Mouse (Mus musculus) liver, embryonic 12.5 days (tissue): ENCODE measurements around the gene Slc22a17. TPM values are rescaled to one million over a fixed set of nuclear protein-coding genes. Genes with fewer than 3 reads are reported as not detected.

Experiments
- ATAC-seq: fragments of 200-750 bp; cut with Nextera tagmentation; 2 replicates; pipeline ENCODE4 v1.8.0; 2017; ENCODE audit warnings: moderate number of reproducible peaks, mild to moderate bottlenecking, moderate library complexity
- H3K27ac ChIP-seq: fragments of 300-500 bp; sonication (generic); 2 replicates; pipeline ENCODE4 v1.5.1; 2016; ENCODE audit warnings: mild to moderate bottlenecking
- H3K27me3 ChIP-seq: fragments of 300-500 bp; sonication (generic); replicated peaks from 2 replicates; pipeline ENCODE4 v1.6.1; 2016; ENCODE audit warnings: mild to moderate bottlenecking, moderate library complexity
- H3K36me3 ChIP-seq: fragments of 300-500 bp; sonication (generic); 2 replicates; pipeline ENCODE4 v1.6.1; 2016; ENCODE audit warnings: mild to moderate bottlenecking, moderate library complexity
- H3K4me1 ChIP-seq: fragments of 300-500 bp; sonication (generic); 2 replicates; pipeline ENCODE4 v1.6.1; 2016
- H3K4me2 ChIP-seq: fragments of 300-500 bp; sonication (generic); 2 replicates; pipeline ENCODE4 v1.6.1; 2016; ENCODE audit warnings: mild to moderate bottlenecking, moderate library complexity
- H3K4me3 ChIP-seq: fragments of 300-500 bp; sonication (generic); 2 replicates; pipeline ENCODE4 v1.5.1; 2016; ENCODE audit warnings: mild to moderate bottlenecking, moderate library complexity
- H3K9ac ChIP-seq: fragments of 300-500 bp; sonication (generic); 2 replicates; pipeline ENCODE4 v1.6.1; 2016; ENCODE audit warnings: mild to moderate bottlenecking, moderate library complexity
- H3K9me3 ChIP-seq: fragments of 300-500 bp; sonication (generic); replicated peaks from 2 replicates; pipeline ENCODE4 v1.6.1; 2016; ENCODE audit warnings: mild to moderate bottlenecking, moderate library complexity
- WGBS: fragments of 180-500 bp; shearing (Covaris S2); methylation state at CpG from one replicate; pipeline ENCODE4 v1.1.7; 2016; ENCODE audit not compliant: insufficient replicate concordance; 5-methylcytosine and 5-hydroxymethylcytosine counted together
- polyA plus RNA-seq: library from polyadenylated mRNA; unstranded; fragments of >200 nt; fragmentation: Nextera tagmentation; extraction: Ambion mirVana; gene quantifications from 2 replicates; pipeline ENCODE4 v1.2.1, GENCODE M21; 2016

The Slc22a17 gene
- polyA plus RNA-seq, 1 experiment from 2014 or later, result 6.0 TPM

GRCm38 (mm10) chr14:54884022-54884712 is 28.8 kb downstream of the Slc22a17 start:
- no peaks in the 10 kb centered on the region for H3K9me3 ChIP-seq
- H3K9ac ChIP-seq, result peak overlapping the region; percentile 75
- peak overlapping the region; percentile 80 for H3K4me2 ChIP-seq
- H3K27me3 ChIP-seq, result no peaks in the 10 kb centered on the region
- 0 out of 2 replicates have a peak, but pooled peaks have one; percentile 16 for ATAC-seq
- H3K27ac ChIP-seq, result peak overlapping the region; percentile 77
- peaks cover 21% of the 10 kb centered on the region for H3K4me1 ChIP-seq
- H3K36me3 ChIP-seq, result peaks cover 6% of the 10 kb centered on the region; the same call in 1 of the 2 replicates
- 54% methylated on average over 21 of the region's 21 CpGs for WGBS
- H3K4me3 ChIP-seq, result peak overlapping the region; percentile 66

GRCm38 (mm10) chr14:54883154-54884021 is 29.5 kb downstream of the Slc22a17 start, which contains the start of the genes Bcl2l2 and Gm20521:
Gene Bcl2l2 (plus strand): TSS chr14:54883377.
Gene Gm20521 (plus strand): TSS chr14:54883441.
- H3K4me1 ChIP-seq, result peaks cover 21% of the 10 kb centered on the region
- peak within 1 kb of the TSS; percentile 75 for H3K9ac ChIP-seq
- ATAC-seq, result peak; percentile 88
- H3K27ac ChIP-seq, result peak within 1 kb of the TSS; percentile 77
- peaks cover 6% of the 10 kb centered on the region; the same call in 1 of the 2 replicates for H3K36me3 ChIP-seq
- no peaks in the 10 kb centered on the region; the same call in 1 of the 2 replicates for H3K27me3 ChIP-seq
- H3K9me3 ChIP-seq, result no peaks in the 10 kb centered on the region
- H3K4me3 ChIP-seq, result peak within 1 kb of the TSS; percentile 66
- H3K4me2 ChIP-seq, result peak within 1 kb of the TSS; percentile 80
- WGBS, result 2% methylated on average over 27 of the region's 27 CpGs

GRCm38 (mm10) chr14:54877048-54877715 is 35.8 kb downstream of the Slc22a17 start, which contains the start of gene Ppp1r3e:
Gene Ppp1r3e (minus strand): TSS chr14:54877550.
- Histone ChIP-seq H3K4me2 (peak within 1 kb of the TSS; percentile 100), H3K4me3 (peak within 1 kb of the TSS; percentile 80), H3K27ac (peak within 1 kb of the TSS; percentile 79), H3K9me3 (no peaks in the 10 kb centered on the region), H3K27me3 (peaks cover 12% of the 10 kb centered on the region; the same call in 1 of the 2 replicates), H3K36me3 (no peaks in the 10 kb centered on the region), H3K4me1 (peaks cover 29% of the 10 kb centered on the region), H3K9ac (peak within 1 kb of the TSS; percentile 84)
- ATAC-seq, result peak; percentile 81
- 0% methylated on average over 52 of the region's 61 CpGs for WGBS

- H3K9me3 ChIP-seq, result no peaks in the 10 kb centered on the region
- under 1% methylated on average over 56 of the region's 72 CpGs for WGBS
- H3K4me3 ChIP-seq, result peak overlapping the region; percentile 80
- no peaks in the 10 kb centered on the region for H3K36me3 ChIP-seq
- H3K9ac ChIP-seq, result peak overlapping the region; percentile 84
- H3K27me3 ChIP-seq, result peaks cover 12% of the 10 kb centered on the region; the same call in 1 of the 2 replicates
- H3K4me2 ChIP-seq, result peak overlapping the region; percentile 100
- peak overlapping the region; percentile 79 for H3K27ac ChIP-seq
- H3K4me1 ChIP-seq, result peaks cover 29% of the 10 kb centered on the region
- ATAC-seq, result peak; percentile 91
These were observed 36.3 kb downstream of the Slc22a17 start for GRCm38 (mm10) chr14:54876539-54877047.

GRCm38 (mm10) chr14:54875844-54876538 is 36.9 kb downstream of the Slc22a17 start:
- 3% methylated on average over 36 of the region's 36 CpGs for WGBS
- Histone ChIP-seq H3K4me2 (peak overlapping the region; percentile 100), H3K9ac (peak overlapping the region; percentile 84), H3K27ac (peak overlapping the region; percentile 79), H3K9me3 (no peaks in the 10 kb centered on the region), H3K4me1 (peaks cover 29% of the 10 kb centered on the region), H3K36me3 (no peaks in the 10 kb centered on the region), H3K27me3 (peaks cover 12% of the 10 kb centered on the region; the same call in 1 of the 2 replicates), H3K4me3 (peak overlapping the region; percentile 80)
- ATAC-seq, result peak; percentile 26

- Histone ChIP-seq H3K9me3 (no peaks in the 10 kb centered on the region), H3K9ac (no peak overlapping the region), H3K4me3 (no peak overlapping the region), H3K27me3 (peaks cover 12% of the 10 kb centered on the region; the same call in 1 of the 2 replicates), H3K36me3 (no peaks in the 10 kb centered on the region), H3K4me1 (peaks cover 29% of the 10 kb centered on the region), H3K4me2 (no peak overlapping the region), H3K27ac (no peak overlapping the region)
- no peak for ATAC-seq
- WGBS, result 79% methylated on average over 3 of the region's 3 CpGs
These were observed 38.8 kb downstream of the Slc22a17 start for GRCm38 (mm10) chr14:54874165-54874564.

- 81% methylated on average over 5 of the region's 5 CpGs for WGBS
- no peaks in the 10 kb centered on the region for H3K9me3 ChIP-seq
- H3K27me3 ChIP-seq, result peaks cover 7% of the 10 kb centered on the region; the same call in 1 of the 2 replicates
- no peak within 1 kb of the TSS for H3K9ac ChIP-seq
- no peak for ATAC-seq
- H3K36me3 ChIP-seq, result no peaks in the 10 kb centered on the region
- no peak within 1 kb of the TSS for H3K4me3 ChIP-seq
- no peak within 1 kb of the TSS for H3K27ac ChIP-seq
- H3K4me2 ChIP-seq, result no peak within 1 kb of the TSS
- peaks cover 7% of the 10 kb centered on the region for H3K4me1 ChIP-seq
These were observed 42.1 kb downstream of the Slc22a17 start, which contains the start of gene Homez for GRCm38 (mm10) chr14:54870861-54871260. Gene Homez (minus strand): TSS chr14:54870961.

GRCm38 (mm10) chr14:54868026-54868425 is 44.9 kb downstream of the Slc22a17 start:
- Histone ChIP-seq H3K27ac (no peak overlapping the region), H3K9me3 (no peaks in the 10 kb centered on the region), H3K36me3 (no peaks in the 10 kb centered on the region), H3K4me3 (no peak overlapping the region), H3K27me3 (no peaks in the 10 kb centered on the region), H3K4me2 (no peak overlapping the region), H3K4me1 (peaks cover 10% of the 10 kb centered on the region), H3K9ac (no peak overlapping the region)
- 64% methylated on average over 4 of the region's 4 CpGs for WGBS
- ATAC-seq, result no peak

GRCm38 (mm10) chr14:54866936-54867335 is 46.0 kb downstream of the Slc22a17 start:
- no peak overlapping the region for H3K27ac ChIP-seq
- no peak overlapping the region for H3K4me2 ChIP-seq
- ATAC-seq, result no peak
- H3K36me3 ChIP-seq, result no peaks in the 10 kb centered on the region
- no peaks in the 10 kb centered on the region for H3K27me3 ChIP-seq
- H3K4me3 ChIP-seq, result no peak overlapping the region
- H3K9ac ChIP-seq, result no peak overlapping the region
- H3K4me1 ChIP-seq, result peaks cover 10% of the 10 kb centered on the region
- WGBS, result 54% methylated on average over 5 of the region's 5 CpGs
- H3K9me3 ChIP-seq, result no peaks in the 10 kb centered on the region

GRCm38 (mm10) chr14:54866268-54866667 is 46.7 kb downstream of the Slc22a17 start:
- no peak overlapping the region for H3K9ac ChIP-seq
- H3K4me3 ChIP-seq, result no peak overlapping the region
- H3K4me2 ChIP-seq, result no peak overlapping the region

GRCm38 (mm10) chr14:54865626-54866025 is 47.3 kb downstream of the Slc22a17 start:
- WGBS, result 67% methylated on average over 5 of the region's 5 CpGs
- ATAC-seq, result no peak

More at GRCm38 (mm10) chr14:54866268-54866667, 46.7 kb downstream of the Slc22a17 start:
- H3K27ac ChIP-seq, result no peak overlapping the region
- no peak for ATAC-seq
- 24% methylated on average over 3 of the region's 3 CpGs for WGBS
- H3K9me3 ChIP-seq, result no peaks in the 10 kb centered on the region
- H3K36me3 ChIP-seq, result no peaks in the 10 kb centered on the region
- peaks cover 10% of the 10 kb centered on the region for H3K4me1 ChIP-seq
- H3K27me3 ChIP-seq, result no peaks in the 10 kb centered on the region

More at GRCm38 (mm10) chr14:54865626-54866025, 47.3 kb downstream of the Slc22a17 start:
- Histone ChIP-seq H3K36me3 (no peaks in the 10 kb centered on the region), H3K9ac (no peak overlapping the region), H3K4me3 (no peak overlapping the region), H3K4me2 (no peak overlapping the region), H3K4me1 (peaks cover 10% of the 10 kb centered on the region), H3K27me3 (no peaks in the 10 kb centered on the region), H3K27ac (no peak overlapping the region), H3K9me3 (no peaks in the 10 kb centered on the region)
